ENCODE assay signal across 23 mouse cellular contexts in genomic region chr2:30111500-30111899, GRCm38 (mm10). TPM values are rescaled to one million over a fixed set of nuclear protein-coding genes. Genes with fewer than 3 reads are reported as not detected.
DNase-seq lines count a peak whose midpoint lies in the region; ATAC-seq lines count a peak whose summit lies in the region.
"Had no signal": no experiment of that assay in that cellular context is flagged by ENCODE, and none has a peak within 500 bp of the region (broad histone marks: within the 10 kb centered on the region; RNA-seq: fewer than 3 reads in every experiment).

No protein-coding gene starts in this region.

- H3K4me3 ChIP-seq in midbrain, embryonic 11.5 days (ENCODE audit: low read depth, low read length), result no peak overlapping the region
- no peak overlapping the region for H3K4me3 ChIP-seq in midbrain, embryonic 16.5 days (ENCODE audit: low read depth, low read length)
- H3K4me3 ChIP-seq in liver, embryonic 11.5 days (ENCODE audit: low read depth, low read length), result no peak overlapping the region
- H3K4me3 ChIP-seq in liver, embryonic 15.5 days (replicated peaks), result no peak overlapping the region
- H3K4me3 ChIP-seq in hindbrain, embryonic 12.5 days, result no peak overlapping the region
- H3K4me3 ChIP-seq: embryonic facial prominence, embryonic 15.5 days; erythroblast, embryonic 14.5 days; forebrain, embryonic 10.5 days; heart, embryonic 10.5 days had no signal

- H3K9me3 ChIP-seq in midbrain, embryonic 11.5 days (ENCODE audit: control insufficient read depth, low read length), result no peaks in the 10 kb centered on the region
- H3K9me3 ChIP-seq in midbrain, embryonic 16.5 days (replicated peaks; ENCODE audit: control insufficient read depth, low read length, poor library complexity, severe bottlenecking), result no peaks in the 10 kb centered on the region
- H3K9me3 ChIP-seq in liver, embryonic 11.5 days (ENCODE audit: control insufficient read depth, low read length), result no peaks in the 10 kb centered on the region
- no peaks in the 10 kb centered on the region for H3K9me3 ChIP-seq in liver, embryonic 15.5 days (replicated peaks)
- H3K9me3 ChIP-seq in hindbrain, embryonic 12.5 days (replicated peaks), result no peaks in the 10 kb centered on the region
- H3K9me3 ChIP-seq: embryonic facial prominence, embryonic 15.5 days; forebrain, embryonic 10.5 days; G1E; heart, embryonic 10.5 days had no signal

- H3K4me1 ChIP-seq in midbrain, embryonic 11.5 days (ENCODE audit: control insufficient read depth, insufficient read depth, low read length), result no peaks in the 10 kb centered on the region
- no peaks in the 10 kb centered on the region for H3K4me1 ChIP-seq in midbrain, embryonic 16.5 days (ENCODE audit: control insufficient read depth, insufficient read depth, low read length)
- H3K4me1 ChIP-seq in liver, embryonic 11.5 days (replicated peaks; ENCODE audit: control insufficient read depth, insufficient read depth, low read length), result peaks cover 14% of the 10 kb centered on the region
- peaks cover 39% of the 10 kb centered on the region for H3K4me1 ChIP-seq in liver, embryonic 15.5 days (replicated peaks)
- no peaks in the 10 kb centered on the region for H3K4me1 ChIP-seq in hindbrain, embryonic 12.5 days
- H3K4me1 ChIP-seq: embryonic facial prominence, embryonic 15.5 days; forebrain, embryonic 10.5 days had no signal

- no peaks in the 10 kb centered on the region for H3K27me3 ChIP-seq in midbrain, embryonic 11.5 days (ENCODE audit: control insufficient read depth, insufficient read depth, low read length)
- no peaks in the 10 kb centered on the region for H3K27me3 ChIP-seq in midbrain, embryonic 16.5 days (ENCODE audit: control insufficient read depth, insufficient read depth, low read depth, low read length)
- H3K27me3 ChIP-seq in liver, embryonic 11.5 days (replicated peaks; ENCODE audit: control insufficient read depth, insufficient read depth, low read length), result no peaks in the 10 kb centered on the region
- no peaks in the 10 kb centered on the region for H3K27me3 ChIP-seq in liver, embryonic 15.5 days
- no peaks in the 10 kb centered on the region for H3K27me3 ChIP-seq in hindbrain, embryonic 12.5 days
- H3K27me3 ChIP-seq: embryonic facial prominence, embryonic 15.5 days had no signal

- no peak overlapping the region for H3K4me2 ChIP-seq in midbrain, embryonic 11.5 days
- no peak overlapping the region for H3K4me2 ChIP-seq in midbrain, embryonic 16.5 days (ENCODE audit: low read length)
- peak overlapping the region; percentile 31; the same call in 1 of the 2 replicates for H3K4me2 ChIP-seq in liver, embryonic 11.5 days
- no peak overlapping the region for H3K4me2 ChIP-seq in liver, embryonic 15.5 days
- no peak overlapping the region for H3K4me2 ChIP-seq in hindbrain, embryonic 12.5 days (replicated peaks)
- H3K4me2 ChIP-seq: embryonic facial prominence, embryonic 15.5 days; hindbrain, embryonic 14.5 days had no signal

- intact Hi-C loops in gastrocnemius, postnatal 14 days (cut with DNase I; ENCODE audit: low total_unique reads), result no loop called here

- no peak overlapping the region for H3K9ac ChIP-seq in midbrain, embryonic 11.5 days (ENCODE audit: low read length)
- no peak overlapping the region for H3K9ac ChIP-seq in midbrain, embryonic 16.5 days (ENCODE audit: low read depth, low read length)
- no peak overlapping the region for H3K9ac ChIP-seq in liver, embryonic 11.5 days (ENCODE audit: low read depth, low read length)
- no peak overlapping the region for H3K9ac ChIP-seq in liver, embryonic 15.5 days
- no peak overlapping the region for H3K9ac ChIP-seq in hindbrain, embryonic 12.5 days
- H3K9ac ChIP-seq: embryonic facial prominence, embryonic 15.5 days; hindbrain, embryonic 14.5 days had no signal

- H3K27ac ChIP-seq in midbrain, embryonic 11.5 days (ENCODE audit: low read depth, low read length), result no peak overlapping the region
- H3K27ac ChIP-seq in midbrain, embryonic 16.5 days (ENCODE audit: low read length), result no peak overlapping the region
- H3K27ac ChIP-seq in liver, embryonic 11.5 days (ENCODE audit: low read depth, low read length), result no peak overlapping the region
- no peak overlapping the region for H3K27ac ChIP-seq in liver, embryonic 15.5 days (replicated peaks)
- no peak overlapping the region for H3K27ac ChIP-seq in hindbrain, embryonic 12.5 days
- H3K27ac ChIP-seq: embryonic facial prominence, embryonic 15.5 days; forebrain, embryonic 10.5 days; heart, embryonic 10.5 days; hindbrain, embryonic 14.5 days had no signal

- DNase-seq in midbrain, embryonic 11.5 days (ENCODE audit: low spot score, missing footprints), result peak; percentile 41
- no peak for DNase-seq in liver, embryonic 11.5 days (ENCODE audit: low spot score)
- DNase-seq in cerebellum, postnatal 25 days, result no peak
- no peak for DNase-seq in gastrocnemius, postnatal 14 days
- DNase-seq: adrenal gland, postnatal 14 days; B cell, adult 2 months; cerebellum, adult 18-20 months; cerebellum, adult 9-11 months; embryo, embryonic 11 days; heart, adult 18-20 months; heart, postnatal 10 days had no signal

- no peak for ATAC-seq in midbrain, embryonic 11.5 days (ENCODE audit: low FRiP score)
- no peak for ATAC-seq in midbrain, embryonic 16.5 days
- ATAC-seq in liver, embryonic 11.5 days (replicated peaks; ENCODE audit: low FRiP score), result peak; percentile 84
- ATAC-seq in liver, embryonic 15.5 days (ENCODE audit: insufficient read depth), result peak; percentile 75
- peak; percentile 86 for ATAC-seq in megakaryocyte-erythroid progenitor cell, adult 5-6 weeks (replicated peaks; ENCODE audit: low FRiP score, low TSS enrichment, poor library complexity, severe bottlenecking)
- ATAC-seq in hindbrain, embryonic 12.5 days (ENCODE audit: low FRiP score), result no peak
- ATAC-seq: CD4-positive, CD25-positive, alpha-beta regulatory T cell, adult 4 months; forebrain, embryonic 14.5 days had no signal

- WGBS in midbrain, embryonic 11.5 days, result 94% methylated on average over 2 of the region's 2 CpGs
- WGBS in midbrain, embryonic 16.5 days, result 98% methylated on average over 2 of the region's 2 CpGs
- 38% methylated on average over 2 of the region's 2 CpGs for whole genome bisulfite sequencing in liver, embryonic 11.5 days
- 21% methylated on average over 2 of the region's 2 CpGs for WGBS in liver, embryonic 15.5 days (ENCODE audit: insufficient replicate concordance)
- 99% methylated on average over 2 of the region's 2 CpGs for WGBS in hindbrain, embryonic 12.5 days

- H3K36me3 ChIP-seq in midbrain, embryonic 11.5 days (ENCODE audit: control insufficient read depth, insufficient read depth, low read length), result peaks cover 8% of the 10 kb centered on the region
- H3K36me3 ChIP-seq in midbrain, embryonic 16.5 days (ENCODE audit: control insufficient read depth, insufficient read depth, low read length), result peaks cover 45% of the 10 kb centered on the region
- peaks cover 21% of the 10 kb centered on the region for H3K36me3 ChIP-seq in liver, embryonic 11.5 days (ENCODE audit: control insufficient read depth, insufficient read depth, low read length)
- H3K36me3 ChIP-seq in liver, embryonic 15.5 days (replicated peaks), result peaks cover 26% of the 10 kb centered on the region
- peaks cover 68% of the 10 kb centered on the region for H3K36me3 ChIP-seq in hindbrain, embryonic 12.5 days

RNA-seq across cellular contexts. Expression of gene Zer1, which starts 12.9 kb away (rescaled TPM):
- 5.1 and 6.0 TPM in 2 replicates for polyA plus RNA-seq in midbrain, embryonic 11.5 days (2014; fragmentation: Nextera tagmentation; extraction: Ambion mirVana)
- 13.1 and 13.5 TPM in 2 replicates for polyA plus RNA-seq in midbrain, embryonic 16.5 days (2015; fragmentation: Nextera tagmentation; extraction: Ambion mirVana)
- 4.7 and 6.2 TPM in 2 replicates for polyA plus RNA-seq in liver, embryonic 11.5 days (2014; fragmentation: Nextera tagmentation; extraction: Ambion mirVana)
- 2.4 and 2.5 TPM in 2 replicates for polyA plus RNA-seq in liver, embryonic 15.5 days (2015; fragmentation: Nextera tagmentation; extraction: Ambion mirVana)
- total RNA-seq in megakaryocyte-erythroid progenitor cell, adult 5-6 weeks (2014; fragmentation: Nextera tagmentation), result 33.7 and 37.8 TPM in 2 replicates
- total RNA-seq in megakaryocyte-erythroid progenitor cell, adult 5-6 weeks (2017), result 7.5 and 8.3 TPM in 2 replicates
- 11.8 and 12.6 TPM in 2 replicates for polyA plus RNA-seq in hindbrain, embryonic 12.5 days (2016; fragmentation: Nextera tagmentation; extraction: Ambion mirVana)
- 10 to 100 TPM; 17.7 to 20.6 TPM for total RNA-seq in gastrocnemius, postnatal 14 days (2021)

RNA-seq across cellular contexts. Expression of gene Zdhhc12, which starts 18.1 kb away (rescaled TPM):
- polyA plus RNA-seq in midbrain, embryonic 11.5 days (2014; fragmentation: Nextera tagmentation; extraction: Ambion mirVana), result 28.0 and 30.6 TPM in 2 replicates
- polyA plus RNA-seq in midbrain, embryonic 16.5 days (2015; fragmentation: Nextera tagmentation; extraction: Ambion mirVana), result 21.1 and 26.9 TPM in 2 replicates
- 51.9 and 53.7 TPM in 2 replicates for polyA plus RNA-seq in liver, embryonic 11.5 days (2014; fragmentation: Nextera tagmentation; extraction: Ambion mirVana)
- polyA plus RNA-seq in liver, embryonic 15.5 days (2015; fragmentation: Nextera tagmentation; extraction: Ambion mirVana), result 19.3 and 20.6 TPM in 2 replicates
- 9.6 and 25.4 TPM in 2 replicates for total RNA-seq in megakaryocyte-erythroid progenitor cell, adult 5-6 weeks (2014; fragmentation: Nextera tagmentation)
- 2.9 and 6.5 TPM in 2 replicates for total RNA-seq in megakaryocyte-erythroid progenitor cell, adult 5-6 weeks (2017)
- polyA plus RNA-seq in hindbrain, embryonic 12.5 days (2016; fragmentation: Nextera tagmentation; extraction: Ambion mirVana), result 23.7 and 25.5 TPM in 2 replicates
- total RNA-seq in gastrocnemius, postnatal 14 days (2021), result 1 to 10 TPM; 3.5 to 4.0 TPM

RNA-seq across cellular contexts. Expression of gene Tbc1d13, which starts 22.0 kb away (rescaled TPM):
- 12.1 and 13.3 TPM in 2 replicates for polyA plus RNA-seq in midbrain, embryonic 11.5 days (2014; fragmentation: Nextera tagmentation; extraction: Ambion mirVana)
- 11.8 and 14.3 TPM in 2 replicates for polyA plus RNA-seq in midbrain, embryonic 16.5 days (2015; fragmentation: Nextera tagmentation; extraction: Ambion mirVana)
- polyA plus RNA-seq in liver, embryonic 11.5 days (2014; fragmentation: Nextera tagmentation; extraction: Ambion mirVana), result 6.9 and 9.2 TPM in 2 replicates
- polyA plus RNA-seq in liver, embryonic 15.5 days (2015; fragmentation: Nextera tagmentation; extraction: Ambion mirVana), result 2.0 and 2.6 TPM in 2 replicates
- total RNA-seq in megakaryocyte-erythroid progenitor cell, adult 5-6 weeks (2014; fragmentation: Nextera tagmentation), result 39.9 and 48.0 TPM in 2 replicates
- total RNA-seq in megakaryocyte-erythroid progenitor cell, adult 5-6 weeks (2017), result 22.5 and 36.4 TPM in 2 replicates
- polyA plus RNA-seq in hindbrain, embryonic 12.5 days (2016; fragmentation: Nextera tagmentation; extraction: Ambion mirVana), result 10.3 and 10.6 TPM in 2 replicates
- 10 to 100 TPM; 12.0 to 13.7 TPM for total RNA-seq in gastrocnemius, postnatal 14 days (2021)

RNA-seq across cellular contexts. Expression of gene Pkn3, which starts 34.0 kb away (rescaled TPM):
- 6.4 and 8.4 TPM in 2 replicates for polyA plus RNA-seq in midbrain, embryonic 11.5 days (2014; fragmentation: Nextera tagmentation; extraction: Ambion mirVana)
- 1.5 and 2.1 TPM in 2 replicates for polyA plus RNA-seq in midbrain, embryonic 16.5 days (2015; fragmentation: Nextera tagmentation; extraction: Ambion mirVana)
- polyA plus RNA-seq in liver, embryonic 11.5 days (2014; fragmentation: Nextera tagmentation; extraction: Ambion mirVana), result 9.6 and 10.2 TPM in 2 replicates
- 2.3 and 2.5 TPM in 2 replicates for polyA plus RNA-seq in liver, embryonic 15.5 days (2015; fragmentation: Nextera tagmentation; extraction: Ambion mirVana)
- total RNA-seq in megakaryocyte-erythroid progenitor cell, adult 5-6 weeks (2014; fragmentation: Nextera tagmentation), result 6.9 and 11.7 TPM in 2 replicates
- total RNA-seq in megakaryocyte-erythroid progenitor cell, adult 5-6 weeks (2017), result 2.4 and 3.9 TPM in 2 replicates
- 7.0 and 7.2 TPM in 2 replicates for polyA plus RNA-seq in hindbrain, embryonic 12.5 days (2016; fragmentation: Nextera tagmentation; extraction: Ambion mirVana)
- 1 to 10 TPM; 5.9 to 6.4 TPM for total RNA-seq in gastrocnemius, postnatal 14 days (2021)

RNA-seq across cellular contexts. Expression of gene Set, which starts 54.3 kb away (rescaled TPM):
- 741 and 754 TPM in 2 replicates for polyA plus RNA-seq in midbrain, embryonic 11.5 days (2014; fragmentation: Nextera tagmentation; extraction: Ambion mirVana)
- polyA plus RNA-seq in midbrain, embryonic 16.5 days (2015; fragmentation: Nextera tagmentation; extraction: Ambion mirVana), result 314 and 357 TPM in 2 replicates
- polyA plus RNA-seq in liver, embryonic 11.5 days (2014; fragmentation: Nextera tagmentation; extraction: Ambion mirVana), result 641 and 659 TPM in 2 replicates
- polyA plus RNA-seq in liver, embryonic 15.5 days (2015; fragmentation: Nextera tagmentation; extraction: Ambion mirVana), result 138 and 147 TPM in 2 replicates
- 403 and 560 TPM in 2 replicates for total RNA-seq in megakaryocyte-erythroid progenitor cell, adult 5-6 weeks (2014; fragmentation: Nextera tagmentation)
- 1,507 and 2,355 TPM in 2 replicates for total RNA-seq in megakaryocyte-erythroid progenitor cell, adult 5-6 weeks (2017)
- polyA plus RNA-seq in hindbrain, embryonic 12.5 days (2016; fragmentation: Nextera tagmentation; extraction: Ambion mirVana), result 558 and 568 TPM in 2 replicates
- total RNA-seq in gastrocnemius, postnatal 14 days (2021), result 10 to 100 TPM; 75.4 to 90.4 TPM

Comparison
In these comparisons a context has a peak if more than half of its experiments do, and no peak if none do; other contexts are left out.
1. ATAC-seq: peak in liver, embryonic 11.5 days (single experiment), liver, embryonic 15.5 days (single experiment) and megakaryocyte-erythroid progenitor cell, adult 5-6 weeks (single experiment); none in midbrain, embryonic 11.5 days (single experiment), midbrain, embryonic 16.5 days (single experiment) and hindbrain, embryonic 12.5 days (single experiment).